Mouse (Mus musculus) hindbrain, embryonic 13.5 days (tissue): ENCODE data around the gene Dis3l. TPM values are rescaled to one million over a fixed set of nuclear protein-coding genes. Genes with fewer than 3 reads are reported as not detected.
"Not testable (repeated sequence)": the region's sequence is repeated elsewhere in the genome, so short reads cannot be mapped to it uniquely, and the experiment has no call there.

Experiments used
- ATAC-seq: fragments of 200-750 bp; cut with Nextera tagmentation; 2 replicates; pipeline ENCODE4 v1.8.0; 2017; ENCODE audit warnings: moderate TSS enrichment; ENCODE audit not compliant: low FRiP score
- H3K27ac ChIP-seq: fragments of 300-500 bp; sonication (generic); 2 replicates; pipeline ENCODE4 v1.5.1; 2015; ENCODE audit warnings: inconsistent platforms, mild to moderate bottlenecking, moderate library complexity
- H3K27me3 ChIP-seq: fragments of 300-500 bp; sonication (generic); 2 replicates; pipeline ENCODE4 v1.6.1; 2015; ENCODE audit warnings: mild to moderate bottlenecking, inconsistent platforms
- H3K36me3 ChIP-seq: fragments of 300-500 bp; sonication (generic); 2 replicates; pipeline ENCODE4 v1.6.1; 2015; ENCODE audit warnings: mild to moderate bottlenecking, inconsistent platforms
- H3K4me1 ChIP-seq: fragments of 300-500 bp; sonication (generic); replicated peaks from 2 replicates; pipeline ENCODE4 v1.6.1; 2015; ENCODE audit warnings: inconsistent platforms
- H3K4me2 ChIP-seq: fragments of 300-500 bp; sonication (generic); 2 replicates; pipeline ENCODE4 v1.6.1; 2015; ENCODE audit warnings: inconsistent platforms, mild to moderate bottlenecking, moderate library complexity
- H3K4me3 ChIP-seq: fragments of 300-500 bp; sonication (generic); 2 replicates; pipeline ENCODE4 v1.5.1; 2015; ENCODE audit warnings: mild to moderate bottlenecking, inconsistent platforms
- H3K9ac ChIP-seq: fragments of 300-500 bp; sonication (generic); 2 replicates; pipeline ENCODE4 v1.6.1; 2015; ENCODE audit warnings: mild to moderate bottlenecking, inconsistent platforms
- H3K9me3 ChIP-seq: fragments of 300-500 bp; sonication (generic); 2 replicates; pipeline ENCODE4 v1.6.1; 2016; ENCODE audit warnings: inconsistent platforms
- WGBS: fragments of 180-500 bp; shearing (Covaris S2); methylation state at CpG from one replicate; pipeline ENCODE4 v1.1.7; 2015; 5-methylcytosine and 5-hydroxymethylcytosine counted together
- polyA plus RNA-seq: library from polyadenylated mRNA; unstranded; fragments of >200 nt; fragmentation: Nextera tagmentation; extraction: Ambion mirVana; gene quantifications from 2 replicates; pipeline ENCODE4 v1.2.1, GENCODE M21; 2015

Dis3l gene
- polyA plus RNA-seq, 1 experiment from 2014 or later: 20.1 TPM

DNA sequence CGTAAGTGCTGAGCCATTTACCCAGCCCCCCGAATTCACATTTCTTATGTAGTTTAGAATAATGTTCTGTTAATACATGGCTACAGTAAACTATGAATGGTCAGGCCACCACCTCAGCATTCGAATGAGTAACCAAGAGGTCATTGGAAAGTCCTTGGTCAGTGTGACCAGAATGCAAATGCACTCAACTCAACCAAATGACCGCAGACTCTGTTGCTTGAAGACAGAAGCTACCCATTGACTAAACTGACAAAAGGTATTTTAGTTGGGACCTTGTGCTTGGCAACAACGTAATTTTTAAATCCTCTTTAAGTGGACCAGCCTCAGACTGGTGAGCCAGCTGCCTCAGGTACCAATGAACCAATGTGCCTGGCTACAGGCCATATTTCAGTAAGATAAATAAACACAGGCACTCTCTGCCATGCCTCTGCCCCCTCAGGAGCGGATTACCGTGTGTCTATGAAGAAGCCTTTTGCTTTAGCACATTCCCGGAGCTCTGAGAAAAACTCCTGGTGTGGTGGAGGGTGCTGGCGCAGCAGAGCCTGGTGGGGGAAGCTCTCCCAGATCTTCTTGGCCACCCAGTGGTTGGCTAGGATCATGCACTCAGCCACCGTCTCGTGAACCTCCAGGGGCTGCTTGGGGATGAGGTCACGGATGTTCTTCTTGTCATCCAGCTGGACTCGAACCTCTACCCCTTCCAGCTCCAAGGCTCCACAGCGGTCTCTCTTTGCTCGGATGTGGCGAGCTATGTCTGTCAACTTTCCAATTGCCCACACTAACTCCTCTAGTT, 29.9 kb downstream of the Dis3l start:
- H3K4me1 ChIP-seq: no peaks in the 10 kb centered on the region
- no peak overlapping the region for H3K27ac ChIP-seq
- H3K4me2 ChIP-seq: no peak overlapping the region
- H3K9me3 ChIP-seq: no peaks in the 10 kb centered on the region
- WGBS: 79% methylated on average over 16 of the region's 16 CpGs
- no peak overlapping the region for H3K4me3 ChIP-seq
- H3K36me3 ChIP-seq: peaks cover 63% of the 10 kb centered on the region
- ATAC-seq: no peak
- H3K27me3 ChIP-seq: no peaks in the 10 kb centered on the region
- no peak overlapping the region for H3K9ac ChIP-seq

GRCm38 (mm10) chr9:64306476-64307312, 34.4 kb downstream of the Dis3l start:
- 92% methylated on average over 6 of the region's 6 CpGs for WGBS
- H3K27me3 ChIP-seq: no peaks in the 10 kb centered on the region
- H3K27ac ChIP-seq: no peak overlapping the region
- H3K4me2 ChIP-seq: no peak overlapping the region
- H3K36me3 ChIP-seq: peaks cover 70% of the 10 kb centered on the region
- ATAC-seq: no peak
- H3K4me1 ChIP-seq: no peaks in the 10 kb centered on the region
- H3K9me3 ChIP-seq: no peaks in the 10 kb centered on the region
- H3K4me3 ChIP-seq: no peak overlapping the region
- H3K9ac ChIP-seq: no peak overlapping the region

GRCm38 (mm10) chr9:64303086-64303485, 38.0 kb downstream of the Dis3l start:
- not testable (repeated sequence) for ATAC-seq, H3K4me3 ChIP-seq, H3K9me3 ChIP-seq, H3K9ac ChIP-seq, H3K27ac ChIP-seq, H3K4me1 ChIP-seq, H3K27me3 ChIP-seq, H3K4me2 ChIP-seq
- H3K36me3 ChIP-seq: peaks cover 64% of the 10 kb centered on the region
- 94% methylated on average over 4 of the region's 4 CpGs for WGBS

- 70% methylated on average over 5 of the region's 5 CpGs for WGBS
- H3K9ac ChIP-seq: peak overlapping the region; percentile 90
- H3K27ac ChIP-seq: no peak overlapping the region
- H3K27me3 ChIP-seq: no peaks in the 10 kb centered on the region
- peak overlapping the region; percentile 67 for H3K4me2 ChIP-seq
- no peaks in the 10 kb centered on the region for H3K36me3 ChIP-seq
- no peaks in the 10 kb centered on the region for H3K9me3 ChIP-seq
- H3K4me1 ChIP-seq: peaks cover 9% of the 10 kb centered on the region
- no peak for ATAC-seq
- peak overlapping the region; percentile 81 for H3K4me3 ChIP-seq
These were observed 58.6 kb downstream of the Dis3l start for GRCm38 (mm10) chr9:64282404-64282987.

DNA sequence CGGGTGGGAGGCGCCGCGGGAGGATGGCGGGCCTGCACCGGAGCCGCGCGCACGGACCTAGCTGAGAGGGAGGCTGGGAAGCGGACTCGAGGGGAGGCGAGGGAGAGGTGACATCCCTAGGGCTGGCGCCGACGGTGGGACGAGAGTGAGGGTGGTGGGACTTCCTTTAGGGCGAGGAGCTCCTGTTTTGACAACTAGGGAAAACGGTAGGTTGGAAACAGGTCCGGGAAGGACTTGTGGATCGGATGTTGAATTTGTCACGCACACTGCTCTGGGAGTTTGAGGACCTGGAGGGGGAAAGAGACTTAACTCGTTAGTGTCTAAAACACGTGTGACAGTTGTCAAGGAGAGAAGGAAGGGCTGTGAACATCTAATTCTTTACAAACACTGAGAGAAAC, 59.3 kb downstream of the Dis3l start:
- no peaks in the 10 kb centered on the region for H3K27me3 ChIP-seq
- H3K9ac ChIP-seq: peak overlapping the region; percentile 90
- peak overlapping the region; percentile 81 for H3K4me3 ChIP-seq
- peak; percentile 93 for ATAC-seq
- H3K4me2 ChIP-seq: peak overlapping the region; percentile 67
- H3K27ac ChIP-seq: peak overlapping the region; percentile 87
- WGBS: under 1% methylated on average over 24 of the region's 24 CpGs
- H3K9me3 ChIP-seq: no peaks in the 10 kb centered on the region
- H3K36me3 ChIP-seq: no peaks in the 10 kb centered on the region
- H3K4me1 ChIP-seq: peaks cover 9% of the 10 kb centered on the region

DNA sequence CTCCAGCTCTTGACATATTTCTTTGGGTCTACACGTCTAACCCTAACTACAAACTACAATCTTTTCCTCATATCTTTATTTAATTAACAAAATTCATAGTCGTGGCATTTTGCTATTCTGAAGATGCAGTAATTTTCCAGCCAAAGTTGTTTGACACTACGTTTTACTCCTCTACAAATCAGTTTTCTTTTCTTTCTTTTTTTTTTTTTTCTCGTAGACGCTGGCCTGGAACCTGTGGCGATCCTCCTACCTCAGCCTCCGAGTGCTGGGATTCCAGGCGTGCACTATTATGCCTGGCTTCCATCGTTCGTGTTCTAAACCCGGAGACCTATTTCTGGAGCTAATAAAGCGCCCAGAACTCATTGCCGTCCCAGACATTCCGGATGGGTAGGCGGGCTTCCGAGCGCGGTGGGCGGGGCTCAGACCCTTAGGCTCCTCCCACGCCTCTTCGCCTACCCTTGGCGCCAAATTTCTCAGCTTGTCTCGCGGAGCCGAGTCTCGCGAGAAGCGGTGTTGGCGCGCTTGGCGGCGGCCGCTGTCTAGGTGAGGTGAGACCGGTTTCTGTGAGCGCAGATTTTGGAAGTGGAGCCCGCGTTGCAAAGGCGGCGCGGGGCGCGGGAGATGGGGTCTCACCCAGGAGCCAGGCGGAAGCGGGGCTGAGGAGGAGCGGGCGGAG, 59.8 kb downstream of the Dis3l start, which contains the start of gene Tipin:
Gene Tipin (plus strand): TSS at position 477 of the 676 bp plus-strand sequence.
- Histone ChIP-seq H3K4me1 (peaks cover 9% of the 10 kb centered on the region), H3K4me3 (peak within 1 kb of the TSS; percentile 81), H3K36me3 (no peaks in the 10 kb centered on the region), H3K27me3 (no peaks in the 10 kb centered on the region), H3K9me3 (no peaks in the 10 kb centered on the region), H3K9ac (peak within 1 kb of the TSS; percentile 90), H3K27ac (peak within 1 kb of the TSS; percentile 87), H3K4me2 (peak within 1 kb of the TSS; percentile 67)
- ATAC-seq: peak; percentile 96
- WGBS: 3% methylated on average over 46 of the region's 46 CpGs

- WGBS: 95% methylated on average over 6 of the region's 6 CpGs
- no peak overlapping the region for H3K27ac ChIP-seq
- H3K9ac ChIP-seq: no peak overlapping the region
- H3K9me3 ChIP-seq: no peaks in the 10 kb centered on the region
- no peak overlapping the region for H3K4me2 ChIP-seq
- H3K4me3 ChIP-seq: no peak overlapping the region
- no peaks in the 10 kb centered on the region for H3K27me3 ChIP-seq
- ATAC-seq: no peak
- peaks cover 9% of the 10 kb centered on the region for H3K4me1 ChIP-seq
- no peaks in the 10 kb centered on the region for H3K36me3 ChIP-seq
These were observed 62.3 kb downstream of the Dis3l start for GRCm38 (mm10) chr9:64278665-64279310.

- Histone ChIP-seq H3K9ac (no peak overlapping the region), H3K36me3 (no peaks in the 10 kb centered on the region), H3K27me3 (no peaks in the 10 kb centered on the region), H3K4me2 (no peak overlapping the region), H3K4me3 (no peak overlapping the region), H3K9me3 (no peaks in the 10 kb centered on the region), H3K4me1 (peaks cover 9% of the 10 kb centered on the region), H3K27ac (no peak overlapping the region)
- WGBS: 71% methylated on average over 8 of the region's 8 CpGs
- no peak for ATAC-seq
These were observed 63.4 kb downstream of the Dis3l start for GRCm38 (mm10) chr9:64277706-64278105.

- 50% methylated on average over 1 of the region's 1 CpGs for WGBS
These were observed 66.2 kb downstream of the Dis3l start for GRCm38 (mm10) chr9:64274919-64275318.

DNA sequence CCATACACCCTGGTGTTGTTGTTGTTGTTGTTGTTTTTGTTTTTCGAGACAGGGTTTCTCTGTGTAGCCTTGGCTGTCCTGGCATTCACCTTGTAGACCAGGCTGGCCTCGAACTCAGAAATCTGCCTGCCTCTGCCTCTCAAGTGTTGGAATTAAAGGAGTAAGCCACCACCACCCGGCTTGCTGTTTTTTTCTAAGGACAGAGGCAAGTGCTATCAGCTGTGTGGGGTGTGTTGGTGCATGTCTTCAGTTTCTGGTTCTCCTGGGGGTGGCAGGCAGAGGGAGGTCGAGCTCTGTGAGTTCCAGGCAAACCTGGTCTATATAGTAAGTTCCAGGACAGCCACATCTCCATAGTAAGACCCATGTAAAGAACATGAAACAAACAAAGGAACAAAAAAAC, 66.8 kb downstream of the Dis3l start:
- ATAC-seq: no peak
- 85% methylated on average over 4 of the region's 4 CpGs for WGBS

More at GRCm38 (mm10) chr9:64274919-64275318, 66.2 kb downstream of the Dis3l start:
- no peaks in the 10 kb centered on the region for H3K9me3 ChIP-seq
- no peak for ATAC-seq
- no peaks in the 10 kb centered on the region for H3K27me3 ChIP-seq
- H3K36me3 ChIP-seq: no peaks in the 10 kb centered on the region
- no peaks in the 10 kb centered on the region for H3K4me1 ChIP-seq
- H3K27ac ChIP-seq: no peak overlapping the region
- H3K4me2 ChIP-seq: no peak overlapping the region
- no peak overlapping the region for H3K4me3 ChIP-seq
- no peak overlapping the region for H3K9ac ChIP-seq

GRCm38 (mm10) chr9:64273757-64274156, 67.3 kb downstream of the Dis3l start:
- H3K4me2 ChIP-seq: no peak overlapping the region
- H3K4me1 ChIP-seq: no peaks in the 10 kb centered on the region
- H3K36me3 ChIP-seq: no peaks in the 10 kb centered on the region
- no peak overlapping the region for H3K27ac ChIP-seq
- H3K27me3 ChIP-seq: no peaks in the 10 kb centered on the region
- 73% methylated on average over 4 of the region's 4 CpGs for WGBS
- H3K9ac ChIP-seq: no peak overlapping the region
- H3K9me3 ChIP-seq: no peaks in the 10 kb centered on the region
- no peak overlapping the region for H3K4me3 ChIP-seq
- no peak for ATAC-seq

More for the DNA sequence above, 66.8 kb downstream of the Dis3l start:
- Histone ChIP-seq H3K27ac (no peak overlapping the region), H3K36me3 (no peaks in the 10 kb centered on the region), H3K4me1 (no peaks in the 10 kb centered on the region), H3K27me3 (no peaks in the 10 kb centered on the region), H3K4me3 (no peak overlapping the region), H3K9ac (no peak overlapping the region), H3K9me3 (no peaks in the 10 kb centered on the region), H3K4me2 (no peak overlapping the region)
